Mouse (Mus musculus) CH12.LX (cell line): ENCODE data around the gene Asb8. TPM values are rescaled to one million over a fixed set of nuclear protein-coding genes. Genes with fewer than 3 reads are reported as not detected.
A peak's percentile ranks its signal among the peaks of the same experiment; 100 is the strongest.

Source experiments
- DNase-seq: peaks from one replicate; pipeline ENCODE4 v3.0.0-alpha.2; 2013; ENCODE audit errors: extremely low read depth
- H3K27ac ChIP-seq: 2 replicates; pipeline ENCODE4 v1.5.1; 2012; ENCODE audit warnings: low read depth, mild to moderate bottlenecking, control low read depth, moderate library complexity; ENCODE audit not compliant: insufficient read depth
- H3K27me3 ChIP-seq: replicated peaks from 2 replicates; pipeline ENCODE3; 2012; ENCODE audit warnings: inconsistent platforms
- H3K36me3 ChIP-seq, 2 experiments: replicated peaks in 1 of 2; 2 replicates each; pipeline versions ENCODE3 to v1.6.1; 2012; ENCODE audit warnings: inconsistent platforms in 1 of 2, low read length in 1 of 2, mild to moderate bottlenecking in 1 of 2, mixed read lengths in 1 of 2, moderate library complexity in 1 of 2; ENCODE audit not compliant: control insufficient read depth in 1 of 2, insufficient read depth in 1 of 2
- H3K4me1 ChIP-seq, 2 experiments: 2 replicates each; pipeline ENCODE4 v1.6.1; 2012; ENCODE audit warnings: inconsistent platforms in 1 of 2, moderate library complexity in 1 of 2; ENCODE audit not compliant: insufficient read depth in 2 of 2, control insufficient read depth in 1 of 2
- H3K4me2 ChIP-seq: 2 replicates; pipeline ENCODE4 v1.6.1; 2012; ENCODE audit warnings: low read depth, mild to moderate bottlenecking, control low read depth; ENCODE audit not compliant: poor library complexity, insufficient read depth, severe bottlenecking
- H3K4me3 ChIP-seq, 3 experiments: fragments of 150-350 bp in 1 of 3; sonication (generic) in 1 of 3; replicated peaks in 1 of 3; 2 replicates each; pipeline versions ENCODE3 to v1.5.1; 2011 to 2012; ENCODE audit warnings: low read depth in 2 of 3, low read length in 2 of 3, mild to moderate bottlenecking in 2 of 3, moderate library complexity in 2 of 3, control low read depth in 1 of 3, improper control_type of control experiment in 1 of 3, inconsistent platforms in 1 of 3, mixed read lengths in 1 of 3; ENCODE audit not compliant: poor library complexity in 1 of 3
- H3K79me2 ChIP-seq: replicated peaks from 2 replicates; pipeline ENCODE4 v1.6.1; 2012; ENCODE audit warnings: mild to moderate bottlenecking, moderate library complexity; ENCODE audit not compliant: control insufficient read depth, poor library complexity, insufficient read depth, severe bottlenecking; ENCODE audit errors: extremely low read depth
- H3K9ac ChIP-seq: 2 replicates; pipeline ENCODE4 v1.6.1; 2012; ENCODE audit warnings: low read depth, mild to moderate bottlenecking, control low read depth, moderate library complexity; ENCODE audit not compliant: insufficient read depth
- H3K9me3 ChIP-seq: replicated peaks from 2 replicates; pipeline ENCODE3; 2012; ENCODE audit warnings: low read length, inconsistent platforms, mixed read lengths
- CHD1 ChIP-seq: IDR thresholded peaks from 2 replicates; pipeline ENCODE4 v1.6.1; 2012; ENCODE audit warnings: low read depth, low read length, improper control_type of control experiment, inconsistent platforms
- ELF1 ChIP-seq: IDR thresholded peaks from 2 replicates; pipeline ENCODE4 v1.6.1; 2014; ENCODE audit warnings: low read depth, mild to moderate bottlenecking, inconsistent platforms, low read length, improper control_type of control experiment
- EP300 ChIP-seq: IDR thresholded peaks from 2 replicates; pipeline ENCODE4 v1.6.1; 2011; ENCODE audit warnings: low read length, improper control_type of control experiment
- HCFC1 ChIP-seq: IDR thresholded peaks from 2 replicates; pipeline ENCODE4 v1.6.1; 2012; ENCODE audit warnings: low read depth, mild to moderate bottlenecking, inconsistent platforms, low read length, improper control_type of control experiment
- IRF4 ChIP-seq: IDR thresholded peaks from 2 replicates; pipeline ENCODE4 v1.6.1; 2014; ENCODE audit warnings: low read depth, mild to moderate bottlenecking, inconsistent platforms, low read length, improper control_type of control experiment
- JUN ChIP-seq: IDR thresholded peaks from 2 replicates; pipeline ENCODE4 v1.6.1; 2011; ENCODE audit warnings: low read depth, mild to moderate bottlenecking, low read length, improper control_type of control experiment, moderate library complexity; ENCODE audit not compliant: insufficient read depth
- JUND ChIP-seq: conservative IDR thresholded peaks from 2 replicates; pipeline ENCODE4 v1.6.1; 2011; ENCODE audit warnings: low read depth, low read length, improper control_type of control experiment
- KAT2A ChIP-seq: IDR thresholded peaks from 2 replicates; pipeline ENCODE4 v1.6.1; 2012; ENCODE audit warnings: low read length, improper control_type of control experiment, inconsistent platforms; ENCODE audit not compliant: insufficient replicate concordance
- MAFK ChIP-seq: IDR thresholded peaks from 2 replicates; pipeline ENCODE4 v1.6.1; 2011; ENCODE audit warnings: low read length, improper control_type of control experiment; ENCODE audit not compliant: insufficient replicate concordance
- MEF2A ChIP-seq: IDR thresholded peaks from 2 replicates; pipeline ENCODE4 v1.6.1; 2014; ENCODE audit warnings: low read depth, mild to moderate bottlenecking, inconsistent platforms, low read length, improper control_type of control experiment, borderline replicate concordance
- MXI1 ChIP-seq: IDR thresholded peaks from 2 replicates; pipeline ENCODE4 v1.6.1; 2011; ENCODE audit warnings: mild to moderate bottlenecking, low read depth, low read length, improper control_type of control experiment
- MYC ChIP-seq: IDR thresholded peaks from 2 replicates; pipeline ENCODE4 v1.6.1; 2011; ENCODE audit warnings: low read depth, mild to moderate bottlenecking, improper control_type of control experiment, low read length
- POLR2A ChIP-seq: IDR thresholded peaks from 2 replicates; pipeline ENCODE4 v1.6.1; 2011; ENCODE audit warnings: low read depth, mild to moderate bottlenecking, improper control_type of control experiment, low read length
- RAD21 ChIP-seq: IDR thresholded peaks from 2 replicates; pipeline ENCODE4 v1.6.1; 2011; ENCODE audit warnings: low read depth, mild to moderate bottlenecking, low read length, improper control_type of control experiment, moderate library complexity
- RCOR1 ChIP-seq: conservative IDR thresholded peaks from 2 replicates; pipeline ENCODE4 v1.6.1; 2012; ENCODE audit warnings: low read depth, mild to moderate bottlenecking, inconsistent platforms, low read length, improper control_type of control experiment
- SIN3A ChIP-seq: IDR thresholded peaks from 2 replicates; pipeline ENCODE4 v1.6.1; 2012; ENCODE audit warnings: low read length, improper control_type of control experiment, inconsistent platforms
- SMC3 ChIP-seq: IDR thresholded peaks from 2 replicates; pipeline ENCODE4 v1.6.1; 2011; ENCODE audit warnings: low read depth, low read length, improper control_type of control experiment
- TCF12 ChIP-seq: IDR thresholded peaks from 2 replicates; pipeline ENCODE4 v1.6.1; 2014; ENCODE audit warnings: low read depth, mild to moderate bottlenecking, inconsistent platforms, low read length, improper control_type of control experiment
- UBTF ChIP-seq: IDR thresholded peaks from 2 replicates; pipeline ENCODE4 v1.6.1; 2012; ENCODE audit warnings: low read depth, mild to moderate bottlenecking, inconsistent platforms, low read length, improper control_type of control experiment, moderate library complexity
- USF2 ChIP-seq: conservative IDR thresholded peaks from 2 replicates; pipeline ENCODE4 v1.6.1; 2011; ENCODE audit warnings: low read depth, low read length, improper control_type of control experiment
- ZKSCAN1 ChIP-seq: IDR thresholded peaks from 2 replicates; pipeline ENCODE4 v1.6.1; 2012; ENCODE audit warnings: low read depth, inconsistent platforms, low read length, improper control_type of control experiment, borderline replicate concordance
- ZMIZ1 ChIP-seq: IDR thresholded peaks from 2 replicates; pipeline ENCODE4 v1.6.1; 2012; ENCODE audit warnings: low read depth, mild to moderate bottlenecking, inconsistent platforms, low read length, improper control_type of control experiment
- ZNF384 ChIP-seq: IDR thresholded peaks from 2 replicates; pipeline ENCODE4 v1.6.1; 2012; ENCODE audit warnings: low read depth, low read length, improper control_type of control experiment, inconsistent platforms
- dilution Hi-C: fragments of 300-500 bp; cut with MboI; formaldehyde crosslinking; loops from 2 replicates; pipeline ENCODE4 v1.14.3; 2020; ENCODE audit warnings: low sequenced_read_pairs; ENCODE audit not compliant: extremely low pct_unique_long_range_greater_than_20kb, extremely low pct_ligation_motif_present
- in situ Hi-C: fragments of 300-500 bp; cut with MboI; formaldehyde crosslinking; loops from 3 replicates; pipeline ENCODE4 v1.14.3; 2019; ENCODE audit warnings: low sequenced_read_pairs, low pct_ligation_motif_present, low pct_unique_long_range_greater_than_20kb, mixed read lengths
- polyA plus RNA-seq: library from polyadenylated mRNA; unstranded; fragments of >175 nt; gene quantifications from 2 replicates; pipeline ENCODE4 v1.2.1, GENCODE M21; 2012; ENCODE audit warnings: low read depth; ENCODE audit not compliant: insufficient read length
- total RNA-seq, 2 experiments: library from RNA; depleted of rRNA; stranded (reverse); fragments of 300-350 nt in 1 of 2; fragments of >200 nt in 1 of 2; gene quantifications; 2 replicates each; pipeline ENCODE4 v1.2.3; 2012 to 2014

Asb8 gene
- total and polyA plus RNA-seq, 3 experiments = 20.5 to 32.5 (median 27.7) TPM

GRCm38 (mm10) chr15:98093121-98094011, 72.1 kb downstream of the Asb8 start, which contains the start of gene Senp1 (continued):
- TF ChIP-seq RCOR1 (peak; percentile 72), JUND (0 out of 2 replicates have a peak, but pooled peaks have one; percentile 18), TCF12 (peak; percentile 78), SIN3A (peak; percentile 67), SMC3 (peak; percentile 4; the same call in 1 of the 2 replicates), USF2 (no peak), HCFC1 (peak; percentile 88), ZMIZ1 (peak; percentile 58; the same call in 1 of the 2 replicates), CHD1 (no peak), MXI1 (0 out of 2 replicates have a peak, but pooled peaks have one; percentile 11), MYC (no peak), KAT2A (peak; percentile 88), RAD21 (no peak), JUN (no peak), EP300 (0 out of 2 replicates have a peak, but pooled peaks have one; percentile 31), MEF2A (no peak; the same call in 1 of the 2 replicates), UBTF (peak; percentile 49), ZNF384 (peak; percentile 5), POLR2A (peak; percentile 92), ZKSCAN1 (no peak)
- TF ChIP-seq, all 38 proteins: peak for 25

- peaks cover 2% of the 10 kb centered on the region for H3K9me3 ChIP-seq
- peak; percentile 41 for DNase-seq
- in situ Hi-C loops (loop anchor here (5.0 kb wide), 1 partner anchor 60 kb away; no protein-coding TSS in a partner anchor), dilution Hi-C loops (no loop called here)
- no peaks in the 10 kb centered on the region for H3K27me3 ChIP-seq
- peaks cover 39% of the 10 kb centered on the region for H3K79me2 ChIP-seq
- H3K4me1 ChIP-seq = peaks cover 5 to 44% of the 10 kb centered on the region in 2 experiments
- peak within 1 kb of the TSS; percentile 99 for H3K9ac ChIP-seq
- H3K4me2 ChIP-seq = peak within 1 kb of the TSS; percentile 98
- peaks cover 0 to 22% of the 10 kb centered on the region in 2 experiments for H3K36me3 ChIP-seq
- H3K27ac ChIP-seq = peak within 1 kb of the TSS; percentile 89
- TF ChIP-seq MXI1 (0 out of 2 replicates have a peak, but pooled peaks have one; percentile 9), RAD21 (no peak), MAFK (no peak), POLR2A (no peak), ELF1 (no peak), ZNF384 (no peak), TCF12 (no peak), IRF4 (no peak), USF2 (no peak), CHD1 (0 out of 2 replicates have a peak, but pooled peaks have one; percentile 30)
- H3K4me3 ChIP-seq = peak within 1 kb of the TSS; percentile 72 to 89 (median 86)
Observed at GRCm38 (mm10) chr15:98092372-98093120, 72.9 kb downstream of the Asb8 start, which contains the start of gene Pfkm. Gene Pfkm (plus strand): TSS chr15:98092589.
